Mouse (Mus musculus) E14TG2a.4 (cell line): ENCODE data around the gene Dytn.

Experiments
- CTCF ChIP-seq: conservative IDR thresholded peaks from 2 replicates; pipeline ENCODE4 v1.5.1; 2014; ENCODE audit warnings: low read length
- POU5F1 ChIP-seq: IDR thresholded peaks from 2 replicates; pipeline ENCODE4 v1.6.1; 2014; ENCODE audit warnings: low read length, borderline replicate concordance

DNA sequence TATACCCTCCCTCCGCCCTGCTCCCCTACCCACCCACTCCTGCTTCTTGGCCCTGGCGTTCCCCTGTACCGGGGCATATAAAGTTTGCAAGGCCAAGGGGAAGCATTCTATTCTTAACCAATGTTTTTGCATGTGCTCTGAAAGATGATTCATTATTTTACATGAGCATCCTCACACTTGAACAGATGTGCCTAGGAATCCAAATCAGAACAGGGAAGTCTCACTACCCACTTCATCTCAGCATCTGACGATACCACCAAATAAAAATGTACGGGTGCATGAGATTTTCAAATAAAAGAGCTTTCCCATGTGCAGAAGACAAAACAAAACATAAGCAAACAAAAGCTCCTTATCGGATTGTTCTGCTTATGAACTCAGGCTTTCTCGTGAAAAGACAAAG is 33.4 kb upstream of the Dytn start:
- TF ChIP-seq CTCF (no peak), POU5F1 (no peak)
